Mouse (Mus musculus) brain, embryonic 14.5 days (tissue): ENCODE data around the gene Clic6.

Source experiments
- CTCF ChIP-seq: fragments of 200-500 bp; IDR thresholded peaks from 2 replicates; pipeline ENCODE4 v1.5.1; 2012; ENCODE audit warnings: inconsistent platforms, mild to moderate bottlenecking, moderate library complexity, borderline replicate concordance; ENCODE audit not compliant: insufficient read depth, insufficient read length; ENCODE audit errors: extremely low read depth
- POLR2A ChIP-seq: fragments of 200-500 bp; IDR thresholded peaks from 2 replicates; pipeline ENCODE4 v1.6.1; 2012; ENCODE audit warnings: mild to moderate bottlenecking, inconsistent platforms, borderline replicate concordance; ENCODE audit not compliant: poor library complexity, insufficient read depth, insufficient read length, severe bottlenecking; ENCODE audit errors: extremely low read depth

- no peak for TF ChIP-seq POLR2A
- TF ChIP-seq CTCF: no peak
These were observed 67.3 kb downstream of the Clic6 start for GRCm38 (mm10) chr16:92552858-92553257.
